ENCODE assay signal across 29 mouse cellular contexts in genomic region chr10:61128701-61129365, GRCm38 (mm10). TPM values are rescaled to one million over a fixed set of nuclear protein-coding genes. Genes with fewer than 3 reads are reported as not detected.
DNase-seq lines count a peak whose midpoint lies in the region; ATAC-seq and TF ChIP-seq lines count a peak whose summit lies in the region.
"Had no signal": no experiment of that assay in that cellular context is flagged by ENCODE, and none has a peak within 500 bp of the region (broad histone marks: within the 10 kb centered on the region; RNA-seq: fewer than 3 reads in every experiment).

No protein-coding gene starts in this region.

- no peak for DNase-seq in liver, embryonic 11.5 days (ENCODE audit: low spot score)
- no peak for DNase-seq in left cerebral cortex, adult 9 months (ENCODE audit: low spot score in 2 of 2)
- no peak for DNase-seq in adrenal gland, postnatal 10 days
- DNase-seq: adrenal gland, adult 2 months; adrenal gland, postnatal 25 days; cerebellum, adult 11-12 months; cerebellum, adult 8-10 months; cerebellum, postnatal 10 days; cerebellum, postnatal 36 days; forebrain, postnatal 0 days; gastrocnemius, postnatal 25 days; heart, adult 18-20 months; heart, postnatal 10 days; heart, postnatal 36 days had no signal

- H3K9ac ChIP-seq in liver, embryonic 12.5 days, result no peak overlapping the region
- H3K9ac ChIP-seq in liver, embryonic 11.5 days (ENCODE audit: low read depth, low read length), result no peak overlapping the region
- no peak overlapping the region for H3K9ac ChIP-seq in liver, embryonic 15.5 days
- H3K9ac ChIP-seq: forebrain, embryonic 13.5 days; forebrain, postnatal 0 days; heart, embryonic 12.5 days; heart, embryonic 15.5 days; hindbrain, embryonic 13.5 days had no signal

- H3K27me3 ChIP-seq in liver, embryonic 12.5 days (replicated peaks), result no peaks in the 10 kb centered on the region
- no peaks in the 10 kb centered on the region for H3K27me3 ChIP-seq in liver, embryonic 11.5 days (replicated peaks; ENCODE audit: control insufficient read depth, insufficient read depth, low read length)
- no peaks in the 10 kb centered on the region for H3K27me3 ChIP-seq in liver, embryonic 15.5 days
- H3K27me3 ChIP-seq in small intestine, adult 2 months (ENCODE audit: control insufficient read depth, insufficient read depth, low read length), result no peaks in the 10 kb centered on the region
- H3K27me3 ChIP-seq: forebrain, embryonic 13.5 days; heart, embryonic 12.5 days; heart, embryonic 15.5 days; hindbrain, embryonic 13.5 days had no signal

- ATAC-seq in liver, embryonic 12.5 days, result peak; percentile 57; the same call in 1 of the 2 replicates
- ATAC-seq in liver, embryonic 11.5 days (replicated peaks; ENCODE audit: low FRiP score), result no peak
- ATAC-seq in liver, embryonic 15.5 days (ENCODE audit: insufficient read depth), result peak; percentile 33; the same call in 1 of the 2 replicates
- ATAC-seq: CD4-positive, CD25-positive, alpha-beta regulatory T cell, adult 4 months; forebrain, embryonic 13.5 days; forebrain, postnatal 0 days; hindbrain, embryonic 16.5 days had no signal

- TF ChIP-seq CTCF in small intestine, adult 2 months (IDR thresholded peaks at IDR 0.05; ENCODE audit: extremely low read depth, insufficient read length, insufficient replicate concordance, low read depth, low read length), result no peak

- H3K4me3 ChIP-seq in liver, embryonic 12.5 days, result no peak overlapping the region
- no peak overlapping the region for H3K4me3 ChIP-seq in liver, embryonic 11.5 days (ENCODE audit: low read depth, low read length)
- H3K4me3 ChIP-seq in liver, embryonic 15.5 days (replicated peaks), result no peak overlapping the region
- H3K4me3 ChIP-seq in small intestine, adult 2 months (ENCODE audit: low read depth, low read length), result no peak overlapping the region
- H3K4me3 ChIP-seq: forebrain, embryonic 10.5 days; forebrain, embryonic 13.5 days; heart, embryonic 12.5 days; heart, embryonic 15.5 days; hindbrain, embryonic 10.5 days; hindbrain, embryonic 13.5 days had no signal

- H3K9me3 ChIP-seq in liver, embryonic 12.5 days (replicated peaks), result no peaks in the 10 kb centered on the region
- H3K9me3 ChIP-seq in liver, embryonic 11.5 days (ENCODE audit: control insufficient read depth, low read length), result no peaks in the 10 kb centered on the region
- H3K9me3 ChIP-seq in liver, embryonic 15.5 days (replicated peaks), result no peaks in the 10 kb centered on the region
- H3K9me3 ChIP-seq: forebrain, embryonic 10.5 days; forebrain, embryonic 13.5 days; heart, embryonic 12.5 days; heart, embryonic 15.5 days; hindbrain, embryonic 10.5 days; hindbrain, embryonic 13.5 days had no signal

- no peak for TF ChIP-seq POLR2A in small intestine, adult 2 months (IDR thresholded peaks at IDR 0.05; ENCODE audit: low read depth, low read length)

- peaks cover 29% of the 10 kb centered on the region for H3K4me1 ChIP-seq in liver, embryonic 12.5 days
- peaks cover 8% of the 10 kb centered on the region; the same call in 1 of the 2 replicates for H3K4me1 ChIP-seq in liver, embryonic 11.5 days (replicated peaks; ENCODE audit: control insufficient read depth, insufficient read depth, low read length)
- peaks cover 29% of the 10 kb centered on the region for H3K4me1 ChIP-seq in liver, embryonic 15.5 days (replicated peaks)
- H3K4me1 ChIP-seq in small intestine, adult 2 months (ENCODE audit: control insufficient read depth, insufficient read depth, insufficient read length, low read length), result peaks cover 8% of the 10 kb centered on the region; the same call in 1 of the 2 replicates
- H3K4me1 ChIP-seq: forebrain, embryonic 10.5 days; forebrain, embryonic 13.5 days; heart, embryonic 12.5 days; heart, embryonic 15.5 days; hindbrain, embryonic 10.5 days had no signal

- peaks cover 3% of the 10 kb centered on the region; the same call in 1 of the 2 replicates for H3K36me3 ChIP-seq in liver, embryonic 12.5 days
- no peaks in the 10 kb centered on the region for H3K36me3 ChIP-seq in liver, embryonic 11.5 days (ENCODE audit: control insufficient read depth, insufficient read depth, low read length)
- H3K36me3 ChIP-seq in liver, embryonic 15.5 days (replicated peaks), result no peaks in the 10 kb centered on the region
- H3K36me3 ChIP-seq in small intestine, adult 2 months (ENCODE audit: control insufficient read depth, insufficient read depth, low read length), result peaks cover 31% of the 10 kb centered on the region
- H3K36me3 ChIP-seq: heart, embryonic 15.5 days had no signal

- peak overlapping the region; percentile 16; the same call in 1 of the 2 replicates for H3K4me2 ChIP-seq in liver, embryonic 12.5 days
- H3K4me2 ChIP-seq in liver, embryonic 11.5 days, result no peak overlapping the region
- no peak overlapping the region for H3K4me2 ChIP-seq in liver, embryonic 15.5 days
- H3K4me2 ChIP-seq: forebrain, embryonic 13.5 days; heart, embryonic 12.5 days; heart, embryonic 15.5 days; hindbrain, embryonic 13.5 days had no signal

- H3K27ac ChIP-seq in liver, embryonic 12.5 days, result 0 out of 2 replicates have a peak overlapping the region, but pooled peaks have one; percentile 20
- H3K27ac ChIP-seq in liver, embryonic 11.5 days (ENCODE audit: low read depth, low read length), result no peak overlapping the region
- H3K27ac ChIP-seq in liver, embryonic 15.5 days (replicated peaks), result peak overlapping the region; percentile 22
- peak overlapping the region; percentile 52 for H3K27ac ChIP-seq in small intestine, adult 2 months (ENCODE audit: insufficient read depth, low read depth, low read length)
- H3K27ac ChIP-seq: forebrain, embryonic 10.5 days; forebrain, embryonic 13.5 days; heart, embryonic 15.5 days; hindbrain, embryonic 10.5 days; hindbrain, embryonic 13.5 days had no signal

- 53% methylated on average over 1 of the region's 1 CpGs for WGBS in liver, embryonic 12.5 days (ENCODE audit: insufficient replicate concordance)
- 78% methylated on average over 1 of the region's 1 CpGs for WGBS in liver, embryonic 11.5 days
- WGBS in liver, embryonic 15.5 days (ENCODE audit: insufficient replicate concordance), result 57% methylated on average over 1 of the region's 1 CpGs
- WGBS in small intestine, adult 2 months, result 84% methylated on average over 1 of the region's 1 CpGs

RNA-seq across cellular contexts. Expression of gene Sgpl1, which starts 18.7 kb away (rescaled TPM):
- 18.5 and 18.6 TPM in 2 replicates for polyA plus RNA-seq in liver, embryonic 12.5 days (2016; fragmentation: Nextera tagmentation; extraction: Ambion mirVana)
- polyA plus RNA-seq in liver, embryonic 11.5 days (2014; fragmentation: Nextera tagmentation; extraction: Ambion mirVana), result 32.0 and 32.1 TPM in 2 replicates
- 17.8 and 19.3 TPM in 2 replicates for polyA plus RNA-seq in liver, embryonic 15.5 days (2015; fragmentation: Nextera tagmentation; extraction: Ambion mirVana)
- polyA plus RNA-seq in small intestine, adult 2 months (2012; rRNA removed), result 18.0 and 137 TPM in 2 replicates
- total RNA-seq in adrenal gland, postnatal 10 days (2021), result 10 to 100 TPM; 56.8 to 66.6 TPM

RNA-seq across cellular contexts. Expression of gene Pcbd1, which starts 39.7 kb away (rescaled TPM):
- polyA plus RNA-seq in liver, embryonic 12.5 days (2016; fragmentation: Nextera tagmentation; extraction: Ambion mirVana), result 123 and 125 TPM in 2 replicates
- polyA plus RNA-seq in liver, embryonic 11.5 days (2014; fragmentation: Nextera tagmentation; extraction: Ambion mirVana), result 130 and 137 TPM in 2 replicates
- 177 and 186 TPM in 2 replicates for polyA plus RNA-seq in liver, embryonic 15.5 days (2015; fragmentation: Nextera tagmentation; extraction: Ambion mirVana)
- polyA plus RNA-seq in small intestine, adult 2 months (2012; rRNA removed), result 14.7 and 21.0 TPM in 2 replicates
- 10 to 100 TPM; 51.4 to 81.8 TPM for total RNA-seq in adrenal gland, postnatal 10 days (2021)
- total RNA-seq: MEL had no signal

RNA-seq across cellular contexts. Expression of gene Tbata, which starts 42.9 kb away (rescaled TPM):
- not detected in 2 replicates for polyA plus RNA-seq in liver, embryonic 12.5 days (2016; fragmentation: Nextera tagmentation; extraction: Ambion mirVana)
- polyA plus RNA-seq in liver, embryonic 11.5 days (2014; fragmentation: Nextera tagmentation; extraction: Ambion mirVana), result not detected in 2 replicates
- not detected in 2 replicates for polyA plus RNA-seq in liver, embryonic 15.5 days (2015; fragmentation: Nextera tagmentation; extraction: Ambion mirVana)
- not detected in 2 replicates for polyA plus RNA-seq in small intestine, adult 2 months (2012; rRNA removed)
- not detected for total RNA-seq in adrenal gland, postnatal 10 days (2021)
- total RNA-seq: adrenal gland, adult 2 months; adrenal gland, postnatal 25 days; gastrocnemius, adult 8-10 months; gastrocnemius, postnatal 25 days; heart, adult 18-20 months; heart, postnatal 10 days; heart, postnatal 36 days; MEL had no signal
- polyA plus RNA-seq: adrenal gland, adult 2 months; C2C12; CD4-positive, CD25-positive, alpha-beta regulatory T cell, adult 4 months; embryonic facial prominence, embryonic 11.5 days; forebrain, embryonic 10.5 days; heart, embryonic 12.5 days; hindbrain, embryonic 13.5 days had no signal
